Mouse (Mus musculus) sigmoid colon, adult 10 weeks (tissue): ENCODE data around the gene Necab2. TPM values are rescaled to one million over a fixed set of nuclear protein-coding genes. Genes with fewer than 3 reads are reported as not detected.

Experiments used
- polyA plus RNA-seq: library from polyadenylated mRNA; stranded (reverse); fragments of 350-450 nt; fragmentation: Illumina TruSeq; extraction: RNeasy Lipid Tissue Mini Kit (QIAGEN cat#74804); gene quantifications from one replicate; pipeline ENCODE4 v1.2.3, GENCODE M21; 2014; ENCODE audit warnings: low read depth, low replicate concordance

Necab2 gene
- polyA plus RNA-seq, result not detected

GRCm38 (mm10) chr8:119446211-119446989 lies at the start of gene Necab2:
Gene Necab2 (plus strand): TSS chr8:119446719.

DNA sequence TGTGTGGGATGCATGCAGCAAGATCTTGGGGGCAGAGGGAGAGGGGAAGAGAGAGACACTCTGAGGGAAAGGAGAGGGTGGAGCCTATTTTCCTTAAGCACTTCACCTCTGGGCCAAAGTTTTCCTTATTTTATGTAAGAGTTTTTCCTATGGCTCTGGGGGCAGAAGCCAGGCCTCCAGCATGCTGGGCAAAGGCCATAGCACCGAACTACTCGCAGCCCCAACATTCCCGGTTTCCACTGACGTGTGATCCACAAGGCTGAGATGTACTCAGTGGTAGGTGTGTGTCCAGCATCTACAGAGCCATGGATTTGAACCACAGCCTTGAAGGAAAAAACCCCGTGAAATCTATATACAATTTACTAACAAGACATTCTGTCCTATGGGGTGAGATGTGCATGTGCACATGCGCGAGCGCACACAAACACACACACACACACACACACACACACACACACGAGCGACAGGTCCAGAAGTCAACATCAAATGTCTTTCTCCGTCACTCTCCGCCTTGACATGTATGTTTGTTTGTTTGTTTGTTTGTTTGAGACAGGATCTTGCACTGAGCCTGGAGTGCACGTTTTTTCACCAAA lies 12.8 kb upstream of the Necab2 start, which contains the start of gene Osgin1:
TSS of gene Osgin1 (plus strand) at position 543 of the 593 bp plus-strand sequence.

DNA sequence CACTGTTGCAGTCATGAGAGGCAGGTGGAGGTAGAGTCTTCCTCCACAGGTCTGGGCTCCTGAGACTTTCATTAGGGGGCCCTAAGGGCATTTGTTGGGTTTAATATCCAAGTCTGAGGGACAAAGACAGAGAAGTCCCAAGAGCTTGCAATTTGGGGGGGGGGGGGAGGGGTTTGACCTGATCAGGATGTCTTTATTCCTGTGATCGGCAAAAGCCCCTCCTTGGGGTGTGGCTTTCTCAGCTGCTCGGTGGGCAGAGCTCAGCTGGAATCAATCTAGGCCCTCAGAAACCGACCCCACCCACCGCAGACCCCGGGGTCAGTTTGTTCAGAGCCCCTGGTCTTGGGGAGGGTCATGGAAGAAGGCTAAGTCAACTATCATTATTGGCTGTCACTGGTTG lies 55.1 kb downstream of the Necab2 start, which contains the start of gene Slc38a8:
TSS of gene Slc38a8 (minus strand) at position 101 of the 400 bp plus-strand sequence.

Other genes starting within 250 kb of the Necab2 start
- gene Hsbp1, start 102.2 kb upstream of the Necab2 start, polyA plus RNA-seq, result 177 TPM
- gene Mlycd, start 51.8 kb upstream of the Necab2 start, polyA plus RNA-seq, result 0.69 TPM
- not detected for gene Osgin1, start 12.6 kb upstream of the Necab2 start, polyA plus RNA-seq
- not detected for gene Slc38a8, start 55.0 kb downstream of the Necab2 start, polyA plus RNA-seq
- gene Mbtps1, start 112.0 kb downstream of the Necab2 start, polyA plus RNA-seq, result 46.7 TPM
- 11.4 TPM for gene Hsdl1, start 128.5 kb downstream of the Necab2 start, polyA plus RNA-seq
- 0.19 TPM for gene Dnaaf1, start 128.5 kb downstream of the Necab2 start, polyA plus RNA-seq
- gene Taf1c, start 158.5 kb downstream of the Necab2 start, polyA plus RNA-seq, result not detected
- not detected for gene Adad2, start 166.0 kb downstream of the Necab2 start, polyA plus RNA-seq
- gene Kcng4, start 189.0 kb downstream of the Necab2 start, polyA plus RNA-seq, result 0.09 TPM
- gene Wfdc1, start 219.6 kb downstream of the Necab2 start, polyA plus RNA-seq, result 5.8 TPM